Mouse (Mus musculus) MEL (cell line): ENCODE data around the gene Msantd3.

ENCODE experiments used
- CTCF ChIP-seq, 3 experiments: IDR thresholded peaks in 2 of 3; conservative IDR thresholded peaks in 1 of 3; 2 replicates each; pipeline ENCODE4 v1.5.1; 2011 to 2012; ENCODE audit warnings: low read length in 3 of 3, low read depth in 2 of 3, mild to moderate bottlenecking in 2 of 3, improper control_type of control experiment in 1 of 3, inconsistent platforms in 1 of 3, mixed read lengths in 1 of 3, moderate library complexity in 1 of 3; ENCODE audit not compliant: control insufficient read depth in 1 of 3, insufficient read depth in 1 of 3, poor library complexity in 1 of 3, severe bottlenecking in 1 of 3
- EP300 ChIP-seq, 2 experiments: IDR thresholded peaks; 2 replicates each; pipeline ENCODE4 v1.6.1; 2011; ENCODE audit warnings: improper control_type of control experiment in 2 of 2, low read length in 2 of 2, low read depth in 1 of 2, mild to moderate bottlenecking in 1 of 2
- JUND ChIP-seq: IDR thresholded peaks from 2 replicates; pipeline ENCODE4 v1.6.1; 2011; ENCODE audit warnings: low read depth, mild to moderate bottlenecking, improper control_type of control experiment, low read length
- MYB ChIP-seq: IDR thresholded peaks from 2 replicates; pipeline ENCODE4 v1.6.1; 2011; ENCODE audit warnings: mild to moderate bottlenecking, low read depth, low read length, improper control_type of control experiment
- POLR2A ChIP-seq, 2 experiments: IDR thresholded peaks; 2 replicates each; pipeline ENCODE4 v1.6.1; 2011 to 2012; ENCODE audit warnings: low read length in 2 of 2, mild to moderate bottlenecking in 2 of 2, control low read depth in 1 of 2, improper control_type of control experiment in 1 of 2, low read depth in 1 of 2, moderate library complexity in 1 of 2; ENCODE audit not compliant: control insufficient read depth in 1 of 2, insufficient read depth in 1 of 2, poor library complexity in 1 of 2
- SIN3A ChIP-seq: IDR thresholded peaks from 2 replicates; pipeline ENCODE4 v1.6.1; 2012; ENCODE audit warnings: low read length, improper control_type of control experiment, inconsistent platforms
- USF1 ChIP-seq: IDR thresholded peaks from 2 replicates; pipeline ENCODE4 v1.6.1; 2014; ENCODE audit warnings: low read depth, mild to moderate bottlenecking, inconsistent platforms, low read length, improper control_type of control experiment, moderate library complexity

- TF ChIP-seq CTCF (IDR thresholded peaks at IDR 0.05 in 2 of 3, conservative IDR thresholded peaks at IDR 0.05 in 1 of 3; ENCODE audit: control insufficient read depth in 1 of 3, insufficient read depth in 1 of 3, low read depth in 2 of 3, low read length in 3 of 3, poor library complexity in 1 of 3, severe bottlenecking in 1 of 3) (no peak), SIN3A (no peak), EP300 (IDR thresholded peaks at IDR 0.05; ENCODE audit: low read depth in 1 of 2, low read length in 2 of 2) (no peak), USF1 (no peak), MYB (no peak), POLR2A (IDR thresholded peaks at IDR 0.05; ENCODE audit: control insufficient read depth in 1 of 2, insufficient read depth in 1 of 2, low read depth in 1 of 2, low read length in 2 of 2, poor library complexity in 1 of 2) (no peak), JUND (no peak)
These were observed 48.4 kb upstream of the Msantd3 start for GRCm38 (mm10) chr4:48491290-48491743.
